Mouse (Mus musculus) midbrain, embryonic 16.5 days (tissue): ENCODE measurements around the gene Ambra1. TPM values are rescaled to one million over a fixed set of nuclear protein-coding genes. Genes with fewer than 3 reads are reported as not detected.
A peak's percentile ranks its signal among the peaks of the same experiment; 100 is the strongest.

Experiments
- ATAC-seq: fragments of 200-750 bp; cut with Nextera tagmentation; 2 replicates; pipeline ENCODE4 v1.8.0; 2017; ENCODE audit warnings: moderate TSS enrichment
- H3K27ac ChIP-seq: fragments of 300-500 bp; sonication (generic); 2 replicates; pipeline ENCODE4 v1.5.1; 2014; ENCODE audit warnings: mild to moderate bottlenecking, low read length, mixed read lengths
- H3K27me3 ChIP-seq: fragments of 300-500 bp; sonication (generic); 2 replicates; pipeline ENCODE4 v1.6.1; 2014; ENCODE audit warnings: low read depth, low read length, mixed read lengths; ENCODE audit not compliant: control insufficient read depth, insufficient read depth
- H3K36me3 ChIP-seq: fragments of 300-500 bp; sonication (generic); 2 replicates; pipeline ENCODE4 v1.6.1; 2014; ENCODE audit warnings: mild to moderate bottlenecking, low read length, moderate library complexity, mixed read lengths; ENCODE audit not compliant: control insufficient read depth, insufficient read depth
- H3K4me1 ChIP-seq: fragments of 300-500 bp; sonication (generic); 2 replicates; pipeline ENCODE4 v1.6.1; 2014; ENCODE audit warnings: mild to moderate bottlenecking, low read length, mixed read lengths; ENCODE audit not compliant: control insufficient read depth, insufficient read depth
- H3K4me2 ChIP-seq: fragments of 300-500 bp; sonication (generic); 2 replicates; pipeline ENCODE4 v1.6.1; 2014; ENCODE audit warnings: mild to moderate bottlenecking, low read length, mixed read lengths
- H3K4me3 ChIP-seq: fragments of 300-500 bp; sonication (generic); 2 replicates; pipeline ENCODE4 v1.5.1; 2014; ENCODE audit warnings: low read depth, mild to moderate bottlenecking, low read length, moderate library complexity, mixed read lengths
- H3K9ac ChIP-seq: fragments of 300-500 bp; sonication (generic); 2 replicates; pipeline ENCODE4 v1.6.1; 2014; ENCODE audit warnings: low read depth, low read length, mixed read lengths
- H3K9me3 ChIP-seq: fragments of 300-500 bp; sonication (generic); replicated peaks from 2 replicates; pipeline ENCODE4 v1.6.1; 2014; ENCODE audit warnings: mild to moderate bottlenecking, low read length, mixed read lengths; ENCODE audit not compliant: control insufficient read depth, poor library complexity, severe bottlenecking
- WGBS: fragments of 180-500 bp; shearing (Covaris S2); extraction: QIAGEN DNeasy Blood & Tissue Kit; methylation state at CpG from one replicate; pipeline ENCODE4 v1.1.7; 2014; 5-methylcytosine and 5-hydroxymethylcytosine counted together
- polyA plus RNA-seq: library from polyadenylated mRNA; unstranded; fragments of >200 nt; fragmentation: Nextera tagmentation; extraction: Ambion mirVana; gene quantifications from 2 replicates; pipeline ENCODE4 v1.2.1, GENCODE M21; 2015

The Ambra1 gene
- polyA plus RNA-seq, 1 experiment from 2014 or later, result 27.6 TPM

DNA sequence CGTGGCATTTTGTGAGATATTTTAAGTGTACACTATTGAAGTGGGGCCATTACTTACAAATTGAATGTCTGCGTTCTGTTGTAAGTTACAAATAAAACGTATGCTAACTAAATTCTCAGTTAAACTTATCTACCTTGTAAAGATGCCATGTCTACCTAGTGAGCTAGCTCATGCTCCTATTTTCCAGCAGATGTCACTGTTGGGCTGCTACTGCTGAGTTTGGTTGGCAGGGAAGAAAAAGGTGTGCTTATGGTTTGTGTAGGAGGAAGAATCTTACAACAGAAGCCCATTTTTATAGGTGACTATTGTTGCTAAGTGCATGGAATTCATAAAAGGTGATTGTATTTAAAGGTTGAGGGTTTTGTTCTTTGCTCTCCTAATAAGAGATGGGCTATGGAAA, 49.2 kb downstream of the Ambra1 start:
- H3K27ac ChIP-seq, result no peak overlapping the region
- no peaks in the 10 kb centered on the region for H3K27me3 ChIP-seq
- 0 out of 2 replicates have a peak overlapping the region, but pooled peaks have one; percentile 14 for H3K9ac ChIP-seq
- H3K4me1 ChIP-seq, result peaks cover 4% of the 10 kb centered on the region
- WGBS, result 66% methylated on average over 3 of the region's 3 CpGs
- peak; percentile 66; the same call in 1 of the 2 replicates for ATAC-seq
- H3K36me3 ChIP-seq, result no peaks in the 10 kb centered on the region
- H3K4me3 ChIP-seq, result no peak overlapping the region
- H3K4me2 ChIP-seq, result no peak overlapping the region
- H3K9me3 ChIP-seq, result no peaks in the 10 kb centered on the region

- no peak overlapping the region for H3K4me2 ChIP-seq
- no peak overlapping the region for H3K4me3 ChIP-seq
- no peaks in the 10 kb centered on the region for H3K36me3 ChIP-seq
- H3K27me3 ChIP-seq, result no peaks in the 10 kb centered on the region
- 35% methylated on average over 2 of the region's 2 CpGs for WGBS
- H3K9ac ChIP-seq, result no peak overlapping the region
- no peak overlapping the region for H3K27ac ChIP-seq
- no peak for ATAC-seq
- peaks cover 2% of the 10 kb centered on the region; the same call in 1 of the 2 replicates for H3K4me1 ChIP-seq
- no peaks in the 10 kb centered on the region for H3K9me3 ChIP-seq
Measured at GRCm38 (mm10) chr2:91791621-91792020, 61.7 kb downstream of the Ambra1 start.

DNA sequence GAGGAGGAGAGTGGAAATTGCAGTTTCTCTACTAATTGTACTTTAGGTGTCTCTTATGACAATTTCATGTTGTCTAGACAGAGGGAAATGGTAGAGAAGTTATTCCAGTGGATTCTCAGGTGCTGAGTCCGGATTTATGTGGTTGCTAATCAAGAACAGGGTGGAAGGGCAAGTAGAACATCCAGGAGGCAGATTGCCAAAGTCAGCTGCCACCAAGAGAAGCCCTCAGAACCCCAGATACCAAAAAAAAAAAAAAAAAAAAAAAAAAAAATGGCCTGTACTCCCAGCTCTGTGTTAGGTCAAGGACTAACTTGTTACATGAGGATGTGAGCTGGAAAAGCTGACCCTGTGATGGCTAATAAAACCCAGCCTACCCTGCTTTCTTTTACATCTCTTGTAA, 62.4 kb downstream of the Ambra1 start:
- 100% methylated on average over 1 of the region's 1 CpGs for WGBS
- no peak overlapping the region for H3K27ac ChIP-seq
- H3K9ac ChIP-seq, result no peak overlapping the region
- H3K4me1 ChIP-seq, result peaks cover 2% of the 10 kb centered on the region; the same call in 1 of the 2 replicates
- no peak overlapping the region for H3K4me3 ChIP-seq
- no peak for ATAC-seq
- H3K9me3 ChIP-seq, result no peaks in the 10 kb centered on the region
- no peaks in the 10 kb centered on the region for H3K36me3 ChIP-seq
- H3K27me3 ChIP-seq, result no peaks in the 10 kb centered on the region
- H3K4me2 ChIP-seq, result no peak overlapping the region

DNA sequence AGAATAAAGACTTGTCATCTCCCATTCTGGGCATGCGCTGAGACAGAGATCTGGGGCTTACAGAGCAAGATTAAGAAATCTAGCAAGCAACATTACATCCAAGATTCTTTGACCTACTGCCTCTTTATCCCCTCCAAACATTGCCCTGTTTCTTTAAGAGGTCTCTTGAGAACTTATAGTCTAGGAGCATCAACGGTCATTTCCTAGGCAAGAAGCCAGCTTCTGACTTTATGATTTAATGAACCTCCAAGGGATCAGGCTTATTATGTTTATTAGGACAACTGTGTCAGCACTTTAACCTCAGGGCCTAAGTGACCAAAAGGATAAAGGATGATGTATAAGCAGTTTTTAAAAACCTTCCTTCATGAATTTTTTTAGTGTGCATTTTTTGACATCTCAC, 64.5 kb downstream of the Ambra1 start:
- WGBS, result 46% methylated on average over 2 of the region's 2 CpGs
- Histone ChIP-seq H3K9me3 (no peaks in the 10 kb centered on the region), H3K27me3 (no peaks in the 10 kb centered on the region), H3K4me3 (no peak overlapping the region), H3K36me3 (no peaks in the 10 kb centered on the region), H3K4me2 (no peak overlapping the region), H3K9ac (no peak overlapping the region), H3K4me1 (peaks cover 2% of the 10 kb centered on the region; the same call in 1 of the 2 replicates), H3K27ac (no peak overlapping the region)
- no peak for ATAC-seq

DNA sequence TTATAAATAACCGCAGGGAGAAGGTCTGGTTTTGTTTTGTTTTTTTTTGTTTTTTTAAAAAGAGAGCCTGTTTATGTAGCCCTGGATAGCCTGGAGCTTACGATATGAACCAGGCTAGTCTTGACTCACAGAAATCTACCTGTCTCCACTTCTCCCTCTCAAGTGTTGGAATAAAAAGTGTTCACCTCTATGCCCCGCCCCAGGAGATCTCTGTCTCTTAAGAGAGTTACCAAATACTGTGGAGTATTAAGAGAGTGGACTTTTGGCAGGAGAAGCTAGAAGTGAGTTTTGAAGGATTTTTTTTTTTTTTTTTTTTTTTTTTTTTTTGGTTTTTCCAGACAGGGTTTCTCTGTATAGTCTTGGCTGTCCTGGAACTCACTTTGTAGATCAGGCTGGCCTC, 65.2 kb downstream of the Ambra1 start:
- Histone ChIP-seq H3K9me3 (no peaks in the 10 kb centered on the region), H3K9ac (no peak overlapping the region), H3K4me2 (no peak overlapping the region), H3K4me1 (peaks cover 2% of the 10 kb centered on the region; the same call in 1 of the 2 replicates), H3K36me3 (no peaks in the 10 kb centered on the region), H3K27ac (no peak overlapping the region), H3K27me3 (no peaks in the 10 kb centered on the region), H3K4me3 (no peak overlapping the region)
- 92% methylated on average over 3 of the region's 3 CpGs for WGBS
- ATAC-seq, result no peak

DNA sequence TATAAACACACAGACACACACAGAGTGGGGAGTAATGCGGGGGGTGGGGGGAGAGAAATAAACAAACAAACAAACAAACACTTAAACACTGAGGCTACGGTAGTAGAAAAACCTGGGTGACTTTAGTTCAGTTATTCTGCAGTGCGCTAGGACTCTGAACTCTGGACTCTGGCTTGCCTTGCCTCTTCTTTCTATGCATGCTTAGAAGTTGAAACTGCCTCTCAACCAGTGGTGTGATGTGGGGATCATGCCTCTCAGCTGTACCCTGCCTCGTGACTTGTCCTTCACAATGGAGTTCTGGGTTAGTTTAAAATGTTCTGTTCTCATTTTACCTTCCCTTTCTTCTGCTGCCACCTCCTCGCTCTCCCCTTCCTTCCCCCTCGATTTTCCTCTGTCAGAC, 81.5 kb downstream of the Ambra1 start:
- WGBS, result 94% methylated on average over 6 of the region's 6 CpGs
- no peaks in the 10 kb centered on the region for H3K4me1 ChIP-seq
- H3K27me3 ChIP-seq, result no peaks in the 10 kb centered on the region
- H3K4me3 ChIP-seq, result no peak overlapping the region
- H3K9me3 ChIP-seq, result no peaks in the 10 kb centered on the region
- ATAC-seq, result no peak
- no peak overlapping the region for H3K9ac ChIP-seq
- no peak overlapping the region for H3K27ac ChIP-seq
- H3K4me2 ChIP-seq, result no peak overlapping the region
- peaks cover 6% of the 10 kb centered on the region for H3K36me3 ChIP-seq

DNA sequence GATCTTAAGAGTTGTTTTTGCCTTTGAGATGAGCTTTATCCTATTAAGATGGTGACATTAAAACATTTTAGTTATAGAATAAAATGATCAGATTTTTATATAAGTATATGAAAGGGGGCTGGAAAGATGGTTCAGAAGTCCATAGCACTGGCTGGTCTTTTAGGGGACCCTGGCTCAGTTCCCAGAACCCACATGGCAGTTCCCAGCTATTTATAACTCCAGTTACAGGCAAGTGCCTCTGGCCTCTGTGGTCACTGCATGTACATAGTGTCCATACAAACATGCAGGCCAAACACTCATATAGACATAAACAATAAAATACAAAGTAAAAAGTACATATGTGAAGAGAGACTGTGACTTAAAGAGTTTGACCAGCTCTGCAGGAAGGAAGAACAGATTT, 86.8 kb downstream of the Ambra1 start:
- Histone ChIP-seq H3K9me3 (no peaks in the 10 kb centered on the region), H3K36me3 (no peaks in the 10 kb centered on the region), H3K9ac (no peak overlapping the region), H3K27ac (no peak overlapping the region), H3K4me1 (no peaks in the 10 kb centered on the region), H3K27me3 (no peaks in the 10 kb centered on the region), H3K4me2 (no peak overlapping the region), H3K4me3 (no peak overlapping the region)
- ATAC-seq, result no peak

DNA sequence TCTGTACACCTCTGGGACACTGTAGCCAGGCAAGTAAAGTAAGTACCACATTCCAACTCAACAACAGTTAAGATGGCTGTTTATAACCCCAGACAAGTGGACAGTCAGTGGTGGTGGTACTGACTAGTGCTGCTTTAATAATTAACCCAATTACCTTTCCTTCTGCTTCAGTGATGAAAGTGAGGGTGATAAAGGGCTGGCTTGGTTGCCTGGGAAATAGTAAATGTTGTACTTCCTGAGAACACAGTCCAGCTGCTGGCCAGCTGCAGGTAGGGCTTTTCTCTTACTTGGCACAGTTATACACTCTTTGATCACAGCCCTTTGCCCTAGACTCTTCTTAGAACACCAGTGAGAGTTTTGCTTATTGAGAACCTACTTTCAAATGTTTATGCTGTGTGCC, 102.3 kb downstream of the Ambra1 start:
- Histone ChIP-seq H3K27ac (no peak overlapping the region), H3K4me3 (no peak overlapping the region), H3K27me3 (no peaks in the 10 kb centered on the region), H3K9me3 (no peaks in the 10 kb centered on the region), H3K4me1 (0 out of 2 replicates have a peak, but pooled peaks cover 3% of the 10 kb centered on the region), H3K36me3 (no peaks in the 10 kb centered on the region), H3K9ac (no peak overlapping the region), H3K4me2 (no peak overlapping the region)
- no peak for ATAC-seq

GRCm38 (mm10) chr2:91834272-91834671, 104.3 kb downstream of the Ambra1 start:
- no peak overlapping the region for H3K4me2 ChIP-seq
- H3K9ac ChIP-seq, result no peak overlapping the region
- no peaks in the 10 kb centered on the region for H3K36me3 ChIP-seq
- H3K4me3 ChIP-seq, result no peak overlapping the region
- H3K27me3 ChIP-seq, result no peaks in the 10 kb centered on the region
- 0 out of 2 replicates have a peak, but pooled peaks cover 3% of the 10 kb centered on the region for H3K4me1 ChIP-seq
- H3K27ac ChIP-seq, result no peak overlapping the region
- ATAC-seq, result no peak
- no peaks in the 10 kb centered on the region for H3K9me3 ChIP-seq
- WGBS, result 96% methylated on average over 1 of the region's 1 CpGs
